Mouse (Mus musculus) neutrophil, adult 65 days (primary cell): ENCODE data around the gene Zfp112. TPM values are rescaled to one million over a fixed set of nuclear protein-coding genes. Genes with fewer than 3 reads are reported as not detected.

ENCODE experiments used
- total RNA-seq: library from RNA; stranded (reverse); gene quantifications from 2 replicates; pipeline ENCODE4 v1.2.4, GENCODE M21; 2023

Gene Zfp112
- 2.0 TPM in 2 replicates for total RNA-seq

GRCm38 (mm10) chr7:24112156-24112856 is at the start of gene Zfp112:
Gene Zfp112 (plus strand): TSS chr7:24112314.

GRCm38 (mm10) chr7:24081634-24082431 is 30.3 kb upstream of the Zfp112 start, which contains the start of gene Zfp180:
Gene Zfp180 (plus strand): TSS chr7:24081924.

GRCm38 (mm10) chr7:24133996-24134828 is 22.1 kb downstream of the Zfp112 start, which contains the start of gene Zfp235:
Gene Zfp235 (plus strand): TSS chr7:24134169.

GRCm38 (mm10) chr7:24174618-24175336 is 62.7 kb downstream of the Zfp112 start, which contains the start of gene Zfp114:
Gene Zfp114 (plus strand): TSS chr7:24175060.

Other genes with a start within 250 kb of the Zfp112 start
- gene Vmn1r177, start 245.9 kb upstream of the Zfp112 start, total RNA-seq: not detected in 2 replicates
- gene Vmn1r178, start 220.3 kb upstream of the Zfp112 start, total RNA-seq: not detected in 2 replicates
- gene Vmn1r179, start 185.3 kb upstream of the Zfp112 start, total RNA-seq: not detected in 2 replicates
- gene Vmn1r180, start 161.7 kb upstream of the Zfp112 start, total RNA-seq: not detected in 2 replicates
- gene Vmn1r181, start 137.7 kb upstream of the Zfp112 start, total RNA-seq: not detected in 2 replicates
- gene V1rd19, start 110.6 kb upstream of the Zfp112 start, total RNA-seq: not detected in 2 replicates
- gene Vmn1r183, start 59.1 kb upstream of the Zfp112 start, total RNA-seq: not detected in 2 replicates
- gene Zfp180, start 30.4 kb upstream of the Zfp112 start, total RNA-seq: 14.1 and 21.8 TPM in 2 replicates
- gene Zfp235, start 21.9 kb downstream of the Zfp112 start, total RNA-seq: 1.6 and 2.3 TPM in 2 replicates
- gene Zfp114, start 62.7 kb downstream of the Zfp112 start, total RNA-seq: not detected in 2 replicates
- gene Zfp111, start 99.1 kb downstream of the Zfp112 start, total RNA-seq: 1.8 and 2.9 TPM in 2 replicates
- gene Zfp109, start 125.2 kb downstream of the Zfp112 start, total RNA-seq: 0.39 and 1.1 TPM in 2 replicates
- gene Zfp108, start 142.5 kb downstream of the Zfp112 start, total RNA-seq: not detected in 2 replicates
- gene Zfp93, start 158.1 kb downstream of the Zfp112 start, total RNA-seq: 0.19 TPM in 1 of 2 replicates, not detected in the other
- 1.2 and 1.4 TPM in 2 replicates for gene Zfp61, start 188.9 kb downstream of the Zfp112 start, total RNA-seq
- not detected in 2 replicates for gene Zfp94, start 204.4 kb downstream of the Zfp112 start, total RNA-seq
- not detected in 2 replicates for gene Tescl, start 221.6 kb downstream of the Zfp112 start, total RNA-seq
- gene Lypd5, start 236.9 kb downstream of the Zfp112 start, total RNA-seq: not detected in 2 replicates